Comparison of ENCODE assay signal across 16 mouse cellular contexts in the genomic region with DNA sequence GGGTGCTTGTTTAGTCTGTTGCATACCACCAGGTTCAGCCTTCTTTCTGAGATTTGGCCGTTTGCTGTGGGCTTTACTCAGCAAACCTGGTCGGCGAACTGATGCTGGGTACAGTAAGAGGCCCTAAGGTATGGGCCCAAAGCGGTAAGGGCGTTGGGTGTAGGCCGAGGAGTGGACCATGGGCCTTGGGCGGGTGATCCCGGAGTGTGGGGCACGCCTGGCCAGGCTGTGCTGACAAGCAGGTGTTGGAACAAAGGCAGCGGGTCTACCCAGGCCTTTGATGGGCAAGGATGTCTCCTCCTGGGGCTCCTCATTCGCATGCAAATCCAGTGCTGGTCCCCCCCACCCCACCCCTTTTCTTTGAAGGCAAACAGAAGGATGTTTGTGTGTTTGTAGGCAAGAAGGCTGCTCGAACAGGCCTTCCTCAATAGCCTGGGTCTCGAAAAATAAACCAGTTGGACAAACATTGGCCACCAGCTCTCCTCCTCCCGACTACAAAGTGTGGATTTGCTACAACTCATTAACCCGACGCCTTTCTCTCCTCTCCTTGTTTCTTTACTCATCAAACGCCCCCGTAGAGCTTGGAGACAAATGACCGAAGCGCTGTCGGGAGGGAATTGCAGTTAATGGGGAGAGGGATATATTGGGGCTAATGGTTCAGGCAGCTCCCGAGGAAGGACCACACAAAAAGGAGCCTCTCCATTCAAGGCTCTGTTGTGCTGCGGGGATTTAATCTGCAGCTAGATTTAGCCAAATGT. TPM values are rescaled to one million over a fixed set of nuclear protein-coding genes. Genes with fewer than 3 reads are reported as not detected.
DNase-seq lines count a peak whose midpoint lies in the region; ATAC-seq and TF ChIP-seq lines count a peak whose summit lies in the region.
"Had no signal": no experiment of that assay in that cellular context is flagged by ENCODE, and none has a peak within 500 bp of the region (broad histone marks: within the 10 kb centered on the region; RNA-seq: fewer than 3 reads in every experiment).

No protein-coding gene starts in this region.

- H3K27me3 ChIP-seq in forebrain, embryonic 10.5 days (ENCODE audit: poor library complexity, severe bottlenecking), result peaks cover 100% of the 10 kb centered on the region
- peaks cover 72% of the 10 kb centered on the region for H3K27me3 ChIP-seq in forebrain, embryonic 15.5 days
- peaks cover 66% of the 10 kb centered on the region for H3K27me3 ChIP-seq in ES-Bruce4 (ENCODE audit: control insufficient read depth, insufficient read depth, low read length, poor library complexity, severe bottlenecking)
- H3K27me3 ChIP-seq in embryonic facial prominence, embryonic 13.5 days, result peaks cover 87% of the 10 kb centered on the region
- peaks cover 87% of the 10 kb centered on the region for H3K27me3 ChIP-seq in midbrain, embryonic 12.5 days

- peaks cover 56% of the 10 kb centered on the region for H3K4me1 ChIP-seq in forebrain, embryonic 10.5 days
- peaks cover 24% of the 10 kb centered on the region for H3K4me1 ChIP-seq in forebrain, embryonic 15.5 days
- H3K4me1 ChIP-seq in ES-Bruce4 (ENCODE audit: control insufficient read depth, insufficient read depth, low read length), result no peaks in the 10 kb centered on the region
- peaks cover 25% of the 10 kb centered on the region for H3K4me1 ChIP-seq in embryonic facial prominence, embryonic 13.5 days
- peaks cover 30% of the 10 kb centered on the region for H3K4me1 ChIP-seq in midbrain, embryonic 12.5 days

- no peak overlapping the region for H3K4me2 ChIP-seq in forebrain, embryonic 15.5 days (replicated peaks)
- H3K4me2 ChIP-seq in embryonic facial prominence, embryonic 13.5 days, result peak overlapping the region; percentile 51
- peak overlapping the region; percentile 31 for H3K4me2 ChIP-seq in midbrain, embryonic 12.5 days (replicated peaks)
- H3K4me2 ChIP-seq: heart, embryonic 11.5 days; liver, embryonic 13.5 days had no signal

- ATAC-seq in forebrain, embryonic 15.5 days (replicated peaks), result no peak
- no peak for ATAC-seq in embryonic facial prominence, embryonic 13.5 days (ENCODE audit: insufficient number of reproducible peaks, insufficient read depth, low FRiP score, low TSS enrichment, low read depth)
- ATAC-seq in midbrain, embryonic 12.5 days (ENCODE audit: low FRiP score, low read depth), result no peak; the same call in 1 of the 2 replicates

- WGBS in forebrain, embryonic 10.5 days, result under 1% methylated on average over 23 of the region's 23 CpGs
- 2% methylated on average over 23 of the region's 23 CpGs for WGBS in forebrain, embryonic 15.5 days
- WGBS in embryonic facial prominence, embryonic 13.5 days, result 10% methylated on average over 23 of the region's 23 CpGs
- WGBS in midbrain, embryonic 12.5 days, result 1% methylated on average over 23 of the region's 23 CpGs

- H3K4me3 ChIP-seq in forebrain, embryonic 10.5 days, result peak overlapping the region; percentile 65
- no peak overlapping the region for H3K4me3 ChIP-seq in forebrain, embryonic 15.5 days
- H3K4me3 ChIP-seq in ES-Bruce4 (ENCODE audit: low read depth, low read length), result no peak overlapping the region
- peak overlapping the region; percentile 27 for H3K4me3 ChIP-seq in embryonic facial prominence, embryonic 13.5 days
- peak overlapping the region; percentile 10 for H3K4me3 ChIP-seq in midbrain, embryonic 12.5 days
- H3K4me3 ChIP-seq: left cerebral cortex, adult 2 months; liver, embryonic 13.5 days had no signal

- no peaks in the 10 kb centered on the region for H3K9me3 ChIP-seq in forebrain, embryonic 10.5 days
- no peaks in the 10 kb centered on the region for H3K9me3 ChIP-seq in forebrain, embryonic 15.5 days
- no peaks in the 10 kb centered on the region for H3K9me3 ChIP-seq in ES-Bruce4 (replicated peaks; ENCODE audit: control insufficient read depth, insufficient read depth, low read length, poor library complexity, severe bottlenecking)
- H3K9me3 ChIP-seq in embryonic facial prominence, embryonic 13.5 days, result no peaks in the 10 kb centered on the region
- no peaks in the 10 kb centered on the region for H3K9me3 ChIP-seq in midbrain, embryonic 12.5 days
- H3K9me3 ChIP-seq: liver, embryonic 13.5 days had no signal

- H3K9ac ChIP-seq in forebrain, embryonic 15.5 days (replicated peaks), result no peak overlapping the region
- no peak overlapping the region for H3K9ac ChIP-seq in ES-Bruce4 (ENCODE audit: low read depth, poor library complexity, severe bottlenecking)
- peak overlapping the region; percentile 65 for H3K9ac ChIP-seq in embryonic facial prominence, embryonic 13.5 days
- H3K9ac ChIP-seq in midbrain, embryonic 12.5 days (replicated peaks), result 0 out of 2 replicates have a peak overlapping the region, but pooled peaks have one; percentile 31
- H3K9ac ChIP-seq: liver, embryonic 13.5 days had no signal

- no peak for TF ChIP-seq POLR2A in ES-Bruce4 (IDR thresholded peaks at IDR 0.05; ENCODE audit: insufficient read depth, low read length)

- no peaks in the 10 kb centered on the region for H3K36me3 ChIP-seq in forebrain, embryonic 10.5 days (replicated peaks)
- no peaks in the 10 kb centered on the region for H3K36me3 ChIP-seq in forebrain, embryonic 15.5 days
- no peaks in the 10 kb centered on the region for H3K36me3 ChIP-seq in ES-Bruce4 (ENCODE audit: control insufficient read depth, insufficient read depth, low read length, poor library complexity, severe bottlenecking)
- no peaks in the 10 kb centered on the region for H3K36me3 ChIP-seq in embryonic facial prominence, embryonic 13.5 days
- no peaks in the 10 kb centered on the region for H3K36me3 ChIP-seq in midbrain, embryonic 12.5 days
- H3K36me3 ChIP-seq: liver, embryonic 13.5 days had no signal

- TF ChIP-seq EP300 in ES-Bruce4 (IDR thresholded peaks at IDR 0.05; ENCODE audit: insufficient read depth, low read depth, low read length), result 0 out of 2 replicates have a peak, but pooled peaks have one; percentile 51

- peak overlapping the region; percentile 76 for H3K27ac ChIP-seq in forebrain, embryonic 10.5 days
- no peak overlapping the region for H3K27ac ChIP-seq in forebrain, embryonic 15.5 days (replicated peaks)
- H3K27ac ChIP-seq in ES-Bruce4 (ENCODE audit: insufficient read depth, low read length), result no peak overlapping the region
- no peak overlapping the region for H3K27ac ChIP-seq in embryonic facial prominence, embryonic 13.5 days
- peak overlapping the region; percentile 46; the same call in 1 of the 2 replicates for H3K27ac ChIP-seq in midbrain, embryonic 12.5 days (replicated peaks)
- H3K27ac ChIP-seq: left cerebral cortex, adult 2 months; liver, embryonic 13.5 days had no signal

- no peak for TF ChIP-seq CTCF in ES-Bruce4 (IDR thresholded peaks at IDR 0.05; ENCODE audit: low read depth, low read length)

- DNase-seq in forebrain, embryonic 10.5 days (ENCODE audit: extremely low spot score, low spot score), result peak; percentile 66
- DNase-seq in spleen, postnatal 14 days (ENCODE audit: low spot score in 2 of 2), result no peak
- no peak for DNase-seq in spleen, adult 12 weeks (ENCODE audit: low spot score)
- DNase-seq in spleen, postnatal 36 days (ENCODE audit: low spot score in 2 of 2), result no peak
- DNase-seq: adrenal gland, postnatal 10 days; cerebellum, adult 2 months; kidney, adult 2 months; liver, embryonic 13.5 days; thymus, postnatal 25 days had no signal

RNA-seq across cellular contexts. Expression of a gene that starts 4.6 kb away (rescaled TPM):
- 2.9 and 3.1 TPM in 2 replicates for polyA plus RNA-seq in forebrain, embryonic 10.5 days (2016; fragmentation: Nextera tagmentation; extraction: Ambion mirVana)
- 0.55 and 0.56 TPM in 2 replicates for polyA plus RNA-seq in forebrain, embryonic 15.5 days (2015; fragmentation: Nextera tagmentation; extraction: Ambion mirVana)
- not detected in 2 replicates for polyA plus RNA-seq in ES-Bruce4 (2011; ENCODE audit: insufficient read depth, insufficient read length, low read depth, missing spikeins)
- 3.5 and 3.9 TPM in 2 replicates for polyA plus RNA-seq in embryonic facial prominence, embryonic 13.5 days (2015; fragmentation: Nextera tagmentation; extraction: Ambion mirVana)
- polyA plus RNA-seq in midbrain, embryonic 12.5 days (2016; fragmentation: Nextera tagmentation; extraction: Ambion mirVana), result 5.2 and 6.0 TPM in 2 replicates
- polyA plus RNA-seq: liver, embryonic 13.5 days; spleen, adult 2 months had no signal

RNA-seq across cellular contexts. Expression of a gene that starts 41.8 kb away (rescaled TPM):
- polyA plus RNA-seq in forebrain, embryonic 10.5 days (2016; fragmentation: Nextera tagmentation; extraction: Ambion mirVana), result 756 and 758 TPM in 2 replicates
- polyA plus RNA-seq in forebrain, embryonic 15.5 days (2015; fragmentation: Nextera tagmentation; extraction: Ambion mirVana), result 585 and 597 TPM in 2 replicates
- 1,083 and 1,169 TPM in 2 replicates for polyA plus RNA-seq in ES-Bruce4 (2011; ENCODE audit: insufficient read depth, insufficient read length, low read depth, missing spikeins)
- 725 and 786 TPM in 2 replicates for polyA plus RNA-seq in embryonic facial prominence, embryonic 13.5 days (2015; fragmentation: Nextera tagmentation; extraction: Ambion mirVana)
- 628 and 633 TPM in 2 replicates for polyA plus RNA-seq in midbrain, embryonic 12.5 days (2016; fragmentation: Nextera tagmentation; extraction: Ambion mirVana)

Comparison
In these comparisons a context has a peak if more than half of its experiments do, and no peak if none do; other contexts are left out.
1. H3K27ac ChIP-seq: peak in forebrain, embryonic 10.5 days (single experiment) and midbrain, embryonic 12.5 days (single experiment); none in forebrain, embryonic 15.5 days (single experiment), ES-Bruce4 (single experiment) and embryonic facial prominence, embryonic 13.5 days (single experiment).
2. H3K4me3 ChIP-seq: peak in forebrain, embryonic 10.5 days (single experiment), embryonic facial prominence, embryonic 13.5 days (single experiment) and midbrain, embryonic 12.5 days (single experiment); none in forebrain, embryonic 15.5 days (single experiment) and ES-Bruce4 (single experiment).
3. H3K9ac ChIP-seq: peak in embryonic facial prominence, embryonic 13.5 days (single experiment) and midbrain, embryonic 12.5 days (single experiment); none in forebrain, embryonic 15.5 days (single experiment) and ES-Bruce4 (single experiment).